Mouse (Mus musculus): ENCODE data around the gene Gpc4. TPM values are rescaled to one million over a fixed set of nuclear protein-coding genes. Genes with fewer than 3 reads are reported as not detected.

The Gpc4 gene
- polyA plus RNA-seq, 2 experiments = 81.8 to 88.5 TPM

- DNase-seq (ENCODE audit: low spot score) = no peak
- Histone ChIP-seq H3K9me3 (ENCODE audit: control insufficient read depth, low read length) (no peaks in the 10 kb centered on the region), H3K4me1 (ENCODE audit: control insufficient read depth, insufficient read depth, low read length) (no peaks in the 10 kb centered on the region), H3K27me3 (ENCODE audit: control insufficient read depth, insufficient read depth, low read length) (no peaks in the 10 kb centered on the region), H3K27ac (replicated peaks; ENCODE audit: low read depth, low read length) (no peak overlapping the region), H3K4me3 (replicated peaks; ENCODE audit: low read length) (no peak overlapping the region), H3K36me3 (ENCODE audit: control insufficient read depth, insufficient read depth, low read length) (no peaks in the 10 kb centered on the region), H3K9ac (ENCODE audit: low read depth, low read length, severe bottlenecking) (no peak overlapping the region), H3K4me2 (replicated peaks; ENCODE audit: low read depth, low read length, severe bottlenecking) (no peak overlapping the region)
- no peak for ATAC-seq (ENCODE audit: low FRiP score, low read depth)
- TF ChIP-seq POLR2A (IDR thresholded peaks at IDR 0.05; ENCODE audit: borderline replicate concordance, extremely low read depth, insufficient read depth, insufficient read length) = no peak
Measured at GRCm38 (mm10) chrX:52145563-52145962, 19.5 kb downstream of the Gpc4 start.

- 82% methylated on average over 7 of the region's 7 CpGs for WGBS
- no peak overlapping the region for H3K4me3 ChIP-seq (replicated peaks; ENCODE audit: low read length)
- H3K4me1 ChIP-seq (ENCODE audit: control insufficient read depth, insufficient read depth, low read length) = no peaks in the 10 kb centered on the region
- H3K36me3 ChIP-seq (ENCODE audit: control insufficient read depth, insufficient read depth, low read length) = no peaks in the 10 kb centered on the region
- no peaks in the 10 kb centered on the region for H3K27me3 ChIP-seq (ENCODE audit: control insufficient read depth, insufficient read depth, low read length)
- DNase-seq (ENCODE audit: low spot score) (no peak), ATAC-seq (ENCODE audit: low FRiP score, low read depth) (no peak)
- no peaks in the 10 kb centered on the region for H3K9me3 ChIP-seq (ENCODE audit: control insufficient read depth, low read length)
- no peak overlapping the region for H3K9ac ChIP-seq (ENCODE audit: low read depth, low read length, severe bottlenecking)
- no peak overlapping the region for H3K4me2 ChIP-seq (replicated peaks; ENCODE audit: low read depth, low read length, severe bottlenecking)
- no peak overlapping the region for H3K27ac ChIP-seq (replicated peaks; ENCODE audit: low read depth, low read length)
- TF ChIP-seq POLR2A (IDR thresholded peaks at IDR 0.05; ENCODE audit: borderline replicate concordance, extremely low read depth, insufficient read depth, insufficient read length) = no peak
Measured at GRCm38 (mm10) chrX:52144491-52144890, 20.6 kb downstream of the Gpc4 start.

- Histone ChIP-seq H3K4me2 (replicated peaks; ENCODE audit: low read depth, low read length, severe bottlenecking) (no peak overlapping the region), H3K4me3 (replicated peaks; ENCODE audit: low read length) (no peak overlapping the region), H3K27me3 (ENCODE audit: control insufficient read depth, insufficient read depth, low read length) (no peaks in the 10 kb centered on the region), H3K9me3 (ENCODE audit: control insufficient read depth, low read length) (no peaks in the 10 kb centered on the region), H3K36me3 (ENCODE audit: control insufficient read depth, insufficient read depth, low read length) (no peaks in the 10 kb centered on the region), H3K4me1 (ENCODE audit: control insufficient read depth, insufficient read depth, low read length) (no peaks in the 10 kb centered on the region; the same call in 1 of the 2 replicates), H3K9ac (ENCODE audit: low read depth, low read length, severe bottlenecking) (no peak overlapping the region), H3K27ac (replicated peaks; ENCODE audit: low read depth, low read length) (no peak overlapping the region)
- no peak for DNase-seq (ENCODE audit: low spot score)
- no peak for TF ChIP-seq POLR2A (IDR thresholded peaks at IDR 0.05; ENCODE audit: borderline replicate concordance, extremely low read depth, insufficient read depth, insufficient read length)
- ATAC-seq (ENCODE audit: low FRiP score, low read depth) = no peak
Measured at GRCm38 (mm10) chrX:52140316-52140715, 24.7 kb downstream of the Gpc4 start.

GRCm38 (mm10) chrX:52138461-52139075 lies 26.5 kb downstream of the Gpc4 start:
- no peaks in the 10 kb centered on the region; the same call in 1 of the 2 replicates for H3K4me1 ChIP-seq (ENCODE audit: control insufficient read depth, insufficient read depth, low read length)
- no peak for ATAC-seq (ENCODE audit: low FRiP score, low read depth)
- 56% methylated on average over 2 of the region's 2 CpGs for WGBS

GRCm38 (mm10) chrX:52138033-52138432 lies 27.0 kb downstream of the Gpc4 start:
- H3K9ac ChIP-seq (ENCODE audit: low read depth, low read length, severe bottlenecking) = no peak overlapping the region
- no peaks in the 10 kb centered on the region; the same call in 1 of the 2 replicates for H3K4me1 ChIP-seq (ENCODE audit: control insufficient read depth, insufficient read depth, low read length)
- no peak overlapping the region for H3K27ac ChIP-seq (replicated peaks; ENCODE audit: low read depth, low read length)
- H3K36me3 ChIP-seq (ENCODE audit: control insufficient read depth, insufficient read depth, low read length) = no peaks in the 10 kb centered on the region
- WGBS = 66% methylated on average over 5 of the region's 5 CpGs
- H3K27me3 ChIP-seq (ENCODE audit: control insufficient read depth, insufficient read depth, low read length) = no peaks in the 10 kb centered on the region
- ATAC-seq (ENCODE audit: low FRiP score, low read depth) = no peak
- H3K9me3 ChIP-seq (ENCODE audit: control insufficient read depth, low read length) = no peaks in the 10 kb centered on the region
- H3K4me3 ChIP-seq (replicated peaks; ENCODE audit: low read length) = no peak overlapping the region
- H3K4me2 ChIP-seq (replicated peaks; ENCODE audit: low read depth, low read length, severe bottlenecking) = no peak overlapping the region
- no peak for DNase-seq (ENCODE audit: low spot score)
- TF ChIP-seq POLR2A (IDR thresholded peaks at IDR 0.05; ENCODE audit: borderline replicate concordance, extremely low read depth, insufficient read depth, insufficient read length) = no peak

More at GRCm38 (mm10) chrX:52138461-52139075, 26.5 kb downstream of the Gpc4 start:
- H3K9me3 ChIP-seq (ENCODE audit: control insufficient read depth, low read length) = no peaks in the 10 kb centered on the region
- DNase-seq (ENCODE audit: low spot score) = no peak
- no peak overlapping the region for H3K4me2 ChIP-seq (replicated peaks; ENCODE audit: low read depth, low read length, severe bottlenecking)
- no peak overlapping the region for H3K4me3 ChIP-seq (replicated peaks; ENCODE audit: low read length)
- no peak for TF ChIP-seq POLR2A (IDR thresholded peaks at IDR 0.05; ENCODE audit: borderline replicate concordance, extremely low read depth, insufficient read depth, insufficient read length)
- no peaks in the 10 kb centered on the region for H3K36me3 ChIP-seq (ENCODE audit: control insufficient read depth, insufficient read depth, low read length)
- H3K27ac ChIP-seq (replicated peaks; ENCODE audit: low read depth, low read length) = no peak overlapping the region
- H3K9ac ChIP-seq (ENCODE audit: low read depth, low read length, severe bottlenecking) = no peak overlapping the region
- H3K27me3 ChIP-seq (ENCODE audit: control insufficient read depth, insufficient read depth, low read length) = no peaks in the 10 kb centered on the region

Measured in limb, embryonic 14.5 days (tissue).